23 mouse cellular contexts compared by ENCODE assay signal in the genomic region with DNA sequence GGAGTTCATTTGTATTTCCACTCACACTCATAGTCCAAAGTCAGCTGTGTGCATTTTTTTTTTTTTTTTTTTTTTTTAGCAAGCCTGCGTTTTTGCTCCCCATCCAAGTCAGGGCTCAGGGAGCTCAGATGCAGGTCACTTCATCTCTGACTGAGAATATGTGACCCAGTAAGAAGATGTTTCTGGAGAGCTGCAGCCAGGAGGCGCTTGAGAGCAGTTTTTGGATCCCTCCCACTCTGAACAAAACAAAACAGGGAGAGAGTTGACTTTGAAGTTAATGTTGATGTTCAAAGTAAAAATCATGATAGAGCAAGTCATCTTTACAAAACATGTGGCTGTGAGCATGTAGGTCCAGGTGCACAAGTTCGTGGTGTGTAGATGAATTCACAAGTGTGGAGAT. TPM values are rescaled to one million over a fixed set of nuclear protein-coding genes. Genes with fewer than 3 reads are reported as not detected.
A peak's percentile ranks its signal among the peaks of the same experiment; 100 is the strongest.
DNase-seq lines count a peak whose midpoint lies in the region; ATAC-seq and TF ChIP-seq lines count a peak whose summit lies in the region.
"Had no signal": no experiment of that assay in that cellular context is flagged by ENCODE, and none has a peak within 500 bp of the region (broad histone marks: within the 10 kb centered on the region; RNA-seq: fewer than 3 reads in every experiment).

No protein-coding gene starts in this region.

- H3K4me3 ChIP-seq in forebrain, postnatal 0 days (ENCODE audit: low read depth, low read length): no peak overlapping the region
- H3K4me3 ChIP-seq in forebrain, embryonic 11.5 days (ENCODE audit: low read depth, low read length): no peak overlapping the region
- H3K4me3 ChIP-seq in thymus, adult 2 months (ENCODE audit: control insufficient read depth, insufficient read depth, low read length): no peak overlapping the region
- H3K4me3 ChIP-seq in small intestine, adult 2 months (ENCODE audit: low read depth, low read length): no peak overlapping the region
- H3K4me3 ChIP-seq: embryonic facial prominence, embryonic 13.5 days; forebrain, embryonic 10.5 days; gastrocnemius, adult 2 months; heart, embryonic 15.5 days; liver, embryonic 12.5 days; midbrain, embryonic 10.5 days; neural tube, embryonic 15.5 days had no signal

- H3K9ac ChIP-seq in forebrain, postnatal 0 days: no peak overlapping the region
- no peak overlapping the region for H3K9ac ChIP-seq in forebrain, embryonic 11.5 days (ENCODE audit: low read length)
- H3K9ac ChIP-seq: embryonic facial prominence, embryonic 13.5 days; heart, embryonic 15.5 days; liver, embryonic 12.5 days; neural tube, embryonic 15.5 days had no signal

- H3K4me1 ChIP-seq in forebrain, postnatal 0 days (ENCODE audit: insufficient read depth): no peaks in the 10 kb centered on the region
- H3K4me1 ChIP-seq in forebrain, embryonic 11.5 days (replicated peaks; ENCODE audit: control insufficient read depth, insufficient read depth, low read length): no peaks in the 10 kb centered on the region
- peaks cover 5% of the 10 kb centered on the region for H3K4me1 ChIP-seq in thymus, adult 2 months (replicated peaks; ENCODE audit: control insufficient read depth, insufficient read depth, low read length)
- H3K4me1 ChIP-seq in small intestine, adult 2 months (ENCODE audit: control insufficient read depth, insufficient read depth, insufficient read length, low read length): peaks cover 4% of the 10 kb centered on the region; the same call in 1 of the 2 replicates
- H3K4me1 ChIP-seq: forebrain, embryonic 10.5 days; heart, embryonic 15.5 days; liver, embryonic 12.5 days; midbrain, embryonic 10.5 days; neural tube, embryonic 15.5 days had no signal

- TF ChIP-seq CTCF in forebrain, postnatal 0 days (IDR thresholded peaks at IDR 0.05; ENCODE audit: low read depth): 0 out of 2 replicates have a peak, but pooled peaks have one; percentile 25
- TF ChIP-seq CTCF in thymus, adult 2 months (IDR thresholded peaks at IDR 0.05; ENCODE audit: borderline replicate concordance, control insufficient read depth, extremely low read depth, insufficient read depth, low read length, poor library complexity): no peak
- peak; percentile 21; the same call in 1 of the 2 replicates for TF ChIP-seq CTCF in small intestine, adult 2 months (IDR thresholded peaks at IDR 0.05; ENCODE audit: extremely low read depth, insufficient read length, insufficient replicate concordance, low read depth, low read length)

- no peak overlapping the region for H3K27ac ChIP-seq in forebrain, postnatal 0 days (ENCODE audit: low read depth, low read length)
- H3K27ac ChIP-seq in forebrain, embryonic 11.5 days (ENCODE audit: low read depth, low read length): no peak overlapping the region
- H3K27ac ChIP-seq in thymus, adult 2 months (ENCODE audit: control insufficient read depth, insufficient read depth, low read length): no peak overlapping the region
- no peak overlapping the region for H3K27ac ChIP-seq in small intestine, adult 2 months (ENCODE audit: insufficient read depth, low read depth, low read length)
- H3K27ac ChIP-seq: embryonic facial prominence, embryonic 13.5 days; forebrain, embryonic 10.5 days; gastrocnemius, adult 2 months; heart, embryonic 15.5 days; liver, embryonic 12.5 days; midbrain, embryonic 10.5 days; neural tube, embryonic 15.5 days had no signal

- no peaks in the 10 kb centered on the region for H3K36me3 ChIP-seq in forebrain, postnatal 0 days (ENCODE audit: insufficient read depth)
- no peaks in the 10 kb centered on the region for H3K36me3 ChIP-seq in forebrain, embryonic 11.5 days (ENCODE audit: control insufficient read depth, insufficient read depth, low read length)
- H3K36me3 ChIP-seq in thymus, adult 2 months (ENCODE audit: control insufficient read depth, insufficient read depth, low read length): no peaks in the 10 kb centered on the region
- H3K36me3 ChIP-seq in small intestine, adult 2 months (ENCODE audit: control insufficient read depth, insufficient read depth, low read length): no peaks in the 10 kb centered on the region
- H3K36me3 ChIP-seq: embryonic facial prominence, embryonic 13.5 days; forebrain, embryonic 10.5 days; heart, embryonic 15.5 days; liver, embryonic 12.5 days; midbrain, embryonic 10.5 days; neural tube, embryonic 15.5 days had no signal

- no peaks in the 10 kb centered on the region for H3K9me3 ChIP-seq in forebrain, postnatal 0 days (ENCODE audit: low read length)
- no peaks in the 10 kb centered on the region for H3K9me3 ChIP-seq in forebrain, embryonic 11.5 days (ENCODE audit: control insufficient read depth, low read length)
- H3K9me3 ChIP-seq: embryonic facial prominence, embryonic 13.5 days; forebrain, embryonic 10.5 days; heart, embryonic 15.5 days; liver, embryonic 12.5 days; midbrain, embryonic 10.5 days; neural tube, embryonic 15.5 days had no signal

- no peak for TF ChIP-seq POLR2A in thymus, adult 2 months (IDR thresholded peaks at IDR 0.05; ENCODE audit: control insufficient read depth, extremely low read depth, insufficient read depth, low read length, poor library complexity)
- TF ChIP-seq POLR2A in small intestine, adult 2 months (IDR thresholded peaks at IDR 0.05; ENCODE audit: low read depth, low read length): no peak

- 88% methylated on average over 3 of the region's 3 CpGs for WGBS in forebrain, postnatal 0 days
- 87% methylated on average over 3 of the region's 3 CpGs for WGBS in forebrain, embryonic 11.5 days
- WGBS in thymus, adult 2 months: 65% methylated on average over 3 of the region's 3 CpGs
- WGBS in small intestine, adult 2 months: 76% methylated on average over 3 of the region's 3 CpGs

- no peak for DNase-seq in forebrain, postnatal 0 days
- no peak for DNase-seq in forebrain, embryonic 11.5 days (ENCODE audit: low spot score)
- peak; percentile 29 for DNase-seq in thymus, adult 2 months
- no peak for DNase-seq in thymus, adult 18-20 months
- no peak for DNase-seq in gastrocnemius, adult 18-20 months (ENCODE audit: low spot score)
- DNase-seq in spleen, postnatal 4 days (ENCODE audit: low spot score in 2 of 2): no peak
- no peak for DNase-seq in spleen, postnatal 14 days (ENCODE audit: low spot score in 2 of 2)
- DNase-seq: adrenal gland, adult 2 months; B cell, adult 2 months; cerebellum, adult 8-10 months; gastrocnemius, adult 2 months; heart, adult 11 months; kidney, postnatal 25 days; retina, postnatal 1 day; spleen, adult 18-20 months had no signal

- H3K27me3 ChIP-seq in forebrain, postnatal 0 days (ENCODE audit: insufficient read depth, low read length): no peaks in the 10 kb centered on the region
- no peaks in the 10 kb centered on the region for H3K27me3 ChIP-seq in forebrain, embryonic 11.5 days (ENCODE audit: control insufficient read depth, insufficient read depth, low read length)
- H3K27me3 ChIP-seq in thymus, adult 2 months (ENCODE audit: control insufficient read depth, insufficient read depth, low read length): no peaks in the 10 kb centered on the region
- no peaks in the 10 kb centered on the region for H3K27me3 ChIP-seq in small intestine, adult 2 months (ENCODE audit: control insufficient read depth, insufficient read depth, low read length)
- H3K27me3 ChIP-seq: embryonic facial prominence, embryonic 13.5 days; heart, embryonic 15.5 days; liver, embryonic 12.5 days; neural tube, embryonic 15.5 days had no signal

- no peak overlapping the region for H3K4me2 ChIP-seq in forebrain, postnatal 0 days (ENCODE audit: low read depth)
- no peak overlapping the region for H3K4me2 ChIP-seq in forebrain, embryonic 11.5 days (ENCODE audit: low read depth, low read length, severe bottlenecking)
- H3K4me2 ChIP-seq: embryonic facial prominence, embryonic 13.5 days; heart, embryonic 15.5 days; liver, embryonic 12.5 days; neural tube, embryonic 15.5 days had no signal

- no peak for ATAC-seq in forebrain, postnatal 0 days
- ATAC-seq in forebrain, embryonic 11.5 days (replicated peaks; ENCODE audit: low FRiP score): no peak
- ATAC-seq: intestine, postnatal 0 days; liver, embryonic 12.5 days had no signal

RNA-seq across cellular contexts. Expression of gene Erg, which starts 53.3 kb away (rescaled TPM):
- 3.9 and 6.4 TPM in 2 replicates for total RNA-seq in forebrain, postnatal 0 days (2014; rRNA removed)
- polyA plus RNA-seq in forebrain, postnatal 0 days (2015; fragmentation: Nextera tagmentation; extraction: Ambion mirVana): 0.99 and 1.8 TPM in 2 replicates
- 1.8 and 2.1 TPM in 2 replicates for polyA plus RNA-seq in forebrain, embryonic 11.5 days (2014; fragmentation: Nextera tagmentation; extraction: Ambion mirVana)
- 3.7 and 4.0 TPM in 2 replicates for polyA plus RNA-seq in thymus, adult 2 months (2012; rRNA removed)
- 2.9 and 4.2 TPM in 2 replicates for polyA plus RNA-seq in small intestine, adult 2 months (2012; rRNA removed)
- 1 to 10 TPM; 6.8 to 9.2 TPM for total RNA-seq in gastrocnemius, adult 18-20 months (2021)
